Comparison of ENCODE assay signal across 27 mouse cellular contexts in genomic region chrX:73619401-73619800, GRCm38 (mm10).
"Had no signal": no experiment of that assay in that cellular context is flagged by ENCODE, and none has a peak within 500 bp of the region (broad histone marks: within the 10 kb centered on the region; RNA-seq: fewer than 3 reads in every experiment).

No protein-coding gene starts in this region.

- H3K9me3 ChIP-seq: heart, embryonic 13.5 days; heart, embryonic 15.5 days; hindbrain, embryonic 10.5 days; hindbrain, embryonic 12.5 days; intestine, embryonic 15.5 days; limb, embryonic 10.5 days; limb, embryonic 12.5 days had no signal

- H3K4me1 ChIP-seq: heart, embryonic 13.5 days; heart, embryonic 15.5 days; hindbrain, embryonic 10.5 days; hindbrain, embryonic 12.5 days; intestine, embryonic 15.5 days; limb, embryonic 10.5 days; limb, embryonic 12.5 days had no signal

- H3K9ac ChIP-seq: heart, embryonic 13.5 days; heart, embryonic 15.5 days; hindbrain, embryonic 12.5 days; hindbrain, embryonic 14.5 days; intestine, embryonic 15.5 days; limb, embryonic 12.5 days had no signal

- H3K4me3 ChIP-seq: gastrocnemius, adult 2 months; heart, adult 2 months; heart, embryonic 13.5 days; heart, embryonic 15.5 days; hindbrain, embryonic 10.5 days; hindbrain, embryonic 12.5 days; intestine, embryonic 15.5 days; layer of hippocampus, adult 2 months; left cerebral cortex, adult 2 months; limb, embryonic 10.5 days; limb, embryonic 12.5 days had no signal

- ATAC-seq: hindbrain, embryonic 16.5 days; inflammation-experienced regulatory T-cells, adult 6 months; intestine, embryonic 15.5 days; intestine, postnatal 0 days had no signal

- H3K36me3 ChIP-seq: heart, embryonic 13.5 days; heart, embryonic 15.5 days; hindbrain, embryonic 10.5 days; hindbrain, embryonic 12.5 days; intestine, embryonic 15.5 days; limb, embryonic 10.5 days; limb, embryonic 12.5 days had no signal

- H3K27me3 ChIP-seq: heart, embryonic 13.5 days; heart, embryonic 15.5 days; intestine, embryonic 15.5 days had no signal

- DNase-seq: gastrocnemius, adult 2 months; gastrocnemius, postnatal 10 days; gastrocnemius, postnatal 25 days; heart, postnatal 14 days; heart, postnatal 4 days; kidney, adult 18-20 months; kidney, adult 8-10 months; kidney, postnatal 10 days; kidney, postnatal 25 days; kidney, postnatal 4 days; liver had no signal

- H3K4me2 ChIP-seq: heart, embryonic 11.5 days; heart, embryonic 13.5 days; heart, embryonic 15.5 days; hindbrain, embryonic 12.5 days; hindbrain, embryonic 14.5 days; intestine, embryonic 15.5 days; limb, embryonic 12.5 days; liver, embryonic 11.5 days had no signal

- H3K27ac ChIP-seq: gastrocnemius, adult 2 months; heart, adult 2 months; heart, embryonic 13.5 days; heart, embryonic 15.5 days; hindbrain, embryonic 10.5 days; hindbrain, embryonic 12.5 days; hindbrain, embryonic 14.5 days; intestine, embryonic 15.5 days; layer of hippocampus, adult 2 months; left cerebral cortex, adult 2 months; limb, embryonic 10.5 days; limb, embryonic 12.5 days had no signal
